In the genomic region with DNA sequence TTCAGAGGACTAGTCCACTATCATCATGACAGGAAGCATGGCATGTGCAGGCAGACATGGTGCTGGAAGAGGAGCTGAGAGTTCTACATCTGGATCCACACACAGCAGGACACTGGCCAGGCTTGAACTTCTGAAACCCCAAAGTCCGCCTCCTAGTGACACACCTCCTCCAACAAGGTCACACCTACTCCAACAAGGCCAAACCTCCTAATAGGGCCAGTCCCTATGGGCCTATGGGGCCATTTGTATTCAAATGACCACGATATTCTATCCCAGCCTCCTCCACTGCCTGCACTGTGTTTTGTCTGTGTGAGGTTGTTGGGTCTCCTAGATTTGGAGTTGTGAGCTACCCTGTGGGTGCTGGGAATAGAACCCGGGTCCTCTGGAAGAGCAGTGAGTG, we compare ENCODE assay signal across 8 mouse cellular contexts. TPM values are rescaled to one million over a fixed set of nuclear protein-coding genes. Genes with fewer than 3 reads are reported as not detected.
DNase-seq lines count a peak whose midpoint lies in the region; ATAC-seq and TF ChIP-seq lines count a peak whose summit lies in the region.

No protein-coding gene starts in this region.

- no peak for TF ChIP-seq CTCF in stomach, postnatal 0 days (IDR thresholded peaks at IDR 0.05; ENCODE audit: low read depth)

- H3K9ac ChIP-seq in neural tube, embryonic 11.5 days (ENCODE audit: low read length): no peak overlapping the region; the same call in 1 of the 2 replicates
- H3K9ac ChIP-seq in limb, embryonic 14.5 days (ENCODE audit: low read depth, low read length, severe bottlenecking): no peak overlapping the region
- no peak overlapping the region for H3K9ac ChIP-seq in stomach, postnatal 0 days (ENCODE audit: low read length)

- peak; percentile 37 for DNase-seq in cerebellum, adult 11-12 months
- no peak for DNase-seq in neural tube, embryonic 11.5 days (ENCODE audit: low spot score)
- no peak for DNase-seq in neural tube, embryonic 10.5 days (ENCODE audit: extremely low spot score, low spot score)
- no peak for DNase-seq in limb, embryonic 14.5 days (ENCODE audit: low spot score)
- no peak for DNase-seq in stomach, postnatal 0 days (ENCODE audit: low spot score)
- DNase-seq in spleen, postnatal 10 days (ENCODE audit: low spot score in 2 of 2): no peak
- DNase-seq in cerebellum, adult 18-20 months: no peak

- H3K36me3 ChIP-seq in neural tube, embryonic 11.5 days (ENCODE audit: control insufficient read depth, insufficient read depth, low read length): peaks cover 5% of the 10 kb centered on the region; the same call in 1 of the 2 replicates
- peaks cover 23% of the 10 kb centered on the region for H3K36me3 ChIP-seq in limb, embryonic 14.5 days (ENCODE audit: control insufficient read depth, insufficient read depth, low read length)
- H3K36me3 ChIP-seq in stomach, postnatal 0 days (ENCODE audit: control insufficient read depth, insufficient read depth, low read length): peaks cover 7% of the 10 kb centered on the region

- peaks cover 4% of the 10 kb centered on the region for H3K4me1 ChIP-seq in neural tube, embryonic 11.5 days (ENCODE audit: control insufficient read depth, insufficient read depth, low read length)
- peaks cover 6% of the 10 kb centered on the region for H3K4me1 ChIP-seq in limb, embryonic 14.5 days (ENCODE audit: control insufficient read depth, insufficient read depth, low read length)
- peaks cover 3% of the 10 kb centered on the region; the same call in 1 of the 2 replicates for H3K4me1 ChIP-seq in stomach, postnatal 0 days (replicated peaks; ENCODE audit: control insufficient read depth, insufficient read depth)

- TF ChIP-seq POLR2A in limb, embryonic 14.5 days (IDR thresholded peaks at IDR 0.05; ENCODE audit: borderline replicate concordance, extremely low read depth, insufficient read depth, insufficient read length): no peak

- TF ChIP-seq EP300 in stomach, postnatal 0 days (optimal IDR thresholded peaks at IDR 0.05): no peak

- H3K9me3 ChIP-seq in neural tube, embryonic 11.5 days (ENCODE audit: control insufficient read depth, low read length): 0 out of 2 replicates have a peak, but pooled peaks cover 4% of the 10 kb centered on the region
- no peaks in the 10 kb centered on the region for H3K9me3 ChIP-seq in limb, embryonic 14.5 days (ENCODE audit: control insufficient read depth, low read length)
- no peaks in the 10 kb centered on the region for H3K9me3 ChIP-seq in stomach, postnatal 0 days (ENCODE audit: control insufficient read depth, low read length)

- H3K4me3 ChIP-seq in neural tube, embryonic 11.5 days (ENCODE audit: low read depth, low read length): peak overlapping the region; percentile 15; the same call in 1 of the 2 replicates
- H3K4me3 ChIP-seq in limb, embryonic 14.5 days (replicated peaks; ENCODE audit: low read length): peak overlapping the region; percentile 98
- peak overlapping the region; percentile 99; the same call in 1 of the 2 replicates for H3K4me3 ChIP-seq in stomach, postnatal 0 days (ENCODE audit: low read depth, low read length)

- ATAC-seq in cerebellum, adult (ENCODE audit: insufficient number of reproducible peaks, low FRiP score, low TSS enrichment): no peak
- ATAC-seq in neural tube, embryonic 11.5 days (ENCODE audit: insufficient read depth, low FRiP score, low TSS enrichment): 0 out of 2 replicates have a peak, but pooled peaks have one; percentile 5
- no peak for ATAC-seq in limb, embryonic 14.5 days (ENCODE audit: low FRiP score, low read depth)
- ATAC-seq in stomach, postnatal 0 days (ENCODE audit: low FRiP score, low TSS enrichment): no peak

- no peaks in the 10 kb centered on the region for H3K27me3 ChIP-seq in neural tube, embryonic 11.5 days (ENCODE audit: control insufficient read depth, insufficient read depth, low read length)
- H3K27me3 ChIP-seq in limb, embryonic 14.5 days (ENCODE audit: control insufficient read depth, insufficient read depth, low read length): no peaks in the 10 kb centered on the region
- no peaks in the 10 kb centered on the region for H3K27me3 ChIP-seq in stomach, postnatal 0 days (ENCODE audit: control insufficient read depth, insufficient read depth, low read length)

- H3K4me2 ChIP-seq in neural tube, embryonic 11.5 days (ENCODE audit: low read depth): peak overlapping the region; percentile 29; the same call in 1 of the 2 replicates
- peak overlapping the region; percentile 54 for H3K4me2 ChIP-seq in limb, embryonic 14.5 days (replicated peaks; ENCODE audit: low read depth, low read length, severe bottlenecking)
- no peak overlapping the region; the same call in 1 of the 2 replicates for H3K4me2 ChIP-seq in stomach, postnatal 0 days (replicated peaks; ENCODE audit: low read depth)

- 83% methylated on average over 3 of the region's 3 CpGs for WGBS in neural tube, embryonic 11.5 days
- WGBS in limb, embryonic 14.5 days: 82% methylated on average over 3 of the region's 3 CpGs
- 78% methylated on average over 3 of the region's 3 CpGs for WGBS in stomach, postnatal 0 days

- H3K27ac ChIP-seq in neural tube, embryonic 11.5 days (ENCODE audit: low read depth, low read length): no peak overlapping the region
- H3K27ac ChIP-seq in limb, embryonic 14.5 days (replicated peaks; ENCODE audit: low read depth, low read length): no peak overlapping the region
- no peak overlapping the region for H3K27ac ChIP-seq in stomach, postnatal 0 days (replicated peaks)

RNA-seq across cellular contexts. Expression of a gene that starts 0.7 kb away (rescaled TPM):
- polyA plus RNA-seq in neural tube, embryonic 11.5 days (2014; fragmentation: Nextera tagmentation; extraction: Ambion mirVana): 355 and 357 TPM in 2 replicates
- 180 and 214 TPM in 2 replicates for polyA plus RNA-seq in limb, embryonic 14.5 days (2012; rRNA removed)
- 327 and 340 TPM in 2 replicates for polyA plus RNA-seq in limb, embryonic 14.5 days (2014; fragmentation: Nextera tagmentation; extraction: Ambion mirVana)
- 245 and 246 TPM in 2 replicates for polyA plus RNA-seq in stomach, postnatal 0 days (2015; fragmentation: Nextera tagmentation; extraction: Ambion mirVana)

RNA-seq across cellular contexts. Expression of a gene that starts 51.1 kb away (rescaled TPM):
- polyA plus RNA-seq in neural tube, embryonic 11.5 days (2014; fragmentation: Nextera tagmentation; extraction: Ambion mirVana): 9.7 and 11.5 TPM in 2 replicates
- polyA plus RNA-seq in limb, embryonic 14.5 days (2012; rRNA removed): 13.6 and 14.8 TPM in 2 replicates
- 17.0 and 19.1 TPM in 2 replicates for polyA plus RNA-seq in limb, embryonic 14.5 days (2014; fragmentation: Nextera tagmentation; extraction: Ambion mirVana)
- polyA plus RNA-seq in stomach, postnatal 0 days (2015; fragmentation: Nextera tagmentation; extraction: Ambion mirVana): 22.0 and 24.0 TPM in 2 replicates

Comparison
In these comparisons a context has a peak if more than half of its experiments do, and no peak if none do; other contexts are left out.
1. H3K4me3 ChIP-seq: peak in every context shown above with its lines; median percentile 99 in stomach, postnatal 0 days; 98 in limb, embryonic 14.5 days; 15 in neural tube, embryonic 11.5 days.